Mouse (Mus musculus): ENCODE data around the gene Gxylt2. TPM values are rescaled to one million over a fixed set of nuclear protein-coding genes. Genes with fewer than 3 reads are reported as not detected.

Gene Gxylt2
- total and polyA plus RNA-seq, 3 experiments, result 0.22 TPM; not detected in 2

DNA sequence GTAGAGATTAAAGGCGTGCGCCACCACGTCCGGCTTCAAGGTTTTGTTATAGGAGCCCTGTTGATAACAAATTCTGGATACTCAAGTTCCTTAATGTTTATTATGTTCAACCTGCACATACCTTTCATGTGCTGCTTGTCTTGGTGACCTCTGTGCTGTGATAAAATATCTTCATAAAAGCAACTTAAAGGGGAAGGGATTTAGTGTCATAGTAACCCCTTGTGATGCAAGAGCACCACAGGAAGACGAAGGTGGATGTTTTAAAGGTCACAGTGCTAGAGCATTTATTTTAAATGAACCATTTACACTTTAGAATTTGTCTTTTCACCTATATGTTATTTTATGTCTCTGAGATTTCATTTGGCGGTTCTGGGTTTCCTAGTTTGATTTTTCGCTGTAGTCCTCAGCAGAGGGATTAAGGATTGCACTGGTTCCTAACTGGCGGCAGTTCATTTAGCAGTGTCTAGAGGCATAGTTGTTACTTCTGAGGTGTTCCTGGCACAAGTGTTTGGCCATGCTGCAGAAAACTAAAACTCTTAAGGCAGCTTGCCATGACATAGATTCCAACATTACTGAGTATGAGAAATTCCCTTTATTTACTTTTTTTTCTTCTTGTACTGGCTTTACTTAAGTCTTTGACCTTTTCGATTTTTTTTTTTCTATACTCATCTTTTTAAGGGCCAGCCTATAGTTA, 144.3 kb downstream of the Gxylt2 start:
- no peak for TF ChIP-seq GATA2 (IDR thresholded peaks at IDR 0.05; ENCODE audit: borderline replicate concordance, low read depth, low read length)
- no peak for TF ChIP-seq TAL1 (conservative IDR thresholded peaks at IDR 0.05; ENCODE audit: low read depth, low read length)
- TF ChIP-seq POLR2AphosphoS5 (IDR thresholded peaks at IDR 0.05; ENCODE audit: insufficient replicate concordance, low read depth, low read length), result no peak
- no peak for TF ChIP-seq GATA1 (IDR thresholded peaks at IDR 0.05; ENCODE audit: borderline replicate concordance, low read length)
- TF ChIP-seq CTCF (IDR thresholded peaks at IDR 0.05; ENCODE audit: low read depth, low read length), result no peak
- Histone ChIP-seq H3K4me1 (ENCODE audit: insufficient read depth, low read depth, low read length) (peaks cover 6% of the 10 kb centered on the region; the same call in 1 of the 2 replicates), H3K36me3 (replicated peaks) (peaks cover 76% of the 10 kb centered on the region), H3K4me3 (ENCODE audit: low read depth, low read length) (no peak overlapping the region), H3K9me3 (replicated peaks) (no peaks in the 10 kb centered on the region), H3K27me3 (ENCODE audit: insufficient read depth, low read length) (no peaks in the 10 kb centered on the region)
- ATAC-seq (ENCODE audit: extremely low read depth, insufficient number of reproducible peaks, low FRiP score, poor library complexity, severe bottlenecking) (no peak), DNase-seq (ENCODE audit: low spot score) (no peak)

DNA sequence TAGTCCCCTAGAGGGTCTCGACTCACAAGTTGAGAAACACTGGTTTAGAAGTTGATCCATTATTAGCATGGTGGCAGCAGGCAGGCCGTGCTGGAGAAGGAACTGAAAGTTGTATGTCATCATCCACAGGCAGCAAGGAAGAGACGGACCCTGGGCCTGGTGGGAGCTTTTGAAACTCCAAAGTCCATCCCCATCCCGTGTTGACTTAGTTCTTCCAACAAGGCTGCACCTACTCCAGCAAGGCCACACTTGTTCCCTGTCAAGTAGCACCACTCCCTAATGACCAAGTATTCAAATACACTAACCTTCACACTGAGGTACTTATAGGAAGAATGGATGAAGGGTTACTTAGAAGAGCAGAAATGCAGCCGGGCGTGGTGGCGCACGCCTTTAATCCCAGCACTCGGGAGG, 146.1 kb downstream of the Gxylt2 start:
- no peaks in the 10 kb centered on the region for H3K27me3 ChIP-seq (ENCODE audit: insufficient read depth, low read length)
- H3K36me3 ChIP-seq (replicated peaks), result peaks cover 82% of the 10 kb centered on the region
- H3K9me3 ChIP-seq (replicated peaks), result no peaks in the 10 kb centered on the region
- no peak for ATAC-seq (ENCODE audit: extremely low read depth, insufficient number of reproducible peaks, low FRiP score, poor library complexity, severe bottlenecking)
- no peak for DNase-seq (ENCODE audit: low spot score)
- H3K4me3 ChIP-seq (ENCODE audit: low read depth, low read length), result no peak overlapping the region
- TF ChIP-seq CTCF (IDR thresholded peaks at IDR 0.05; ENCODE audit: low read depth, low read length), result no peak
- peaks cover 6% of the 10 kb centered on the region; the same call in 1 of the 2 replicates for H3K4me1 ChIP-seq (ENCODE audit: insufficient read depth, low read depth, low read length)

DNA sequence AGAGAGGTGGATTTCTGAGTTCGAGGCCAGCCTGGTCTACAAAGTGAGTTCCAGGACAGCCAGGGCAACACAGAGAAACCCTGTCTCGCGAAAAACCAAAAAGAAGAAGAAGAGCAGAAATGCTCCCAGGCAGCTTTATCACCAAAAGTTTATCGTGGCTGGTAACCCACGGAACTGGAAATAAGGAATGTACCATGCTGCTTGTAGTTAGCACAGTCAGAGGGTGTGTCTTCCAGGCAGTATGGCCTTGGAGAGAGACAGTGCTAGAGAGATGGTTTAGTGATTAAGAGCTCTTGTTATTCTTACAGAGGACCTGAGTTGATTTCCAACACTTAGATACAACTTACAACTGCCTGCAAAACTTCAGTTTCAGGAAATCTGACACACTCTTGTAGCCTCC, 146.5 kb downstream of the Gxylt2 start:
- Histone ChIP-seq H3K36me3 (replicated peaks) (peaks cover 83% of the 10 kb centered on the region), H3K4me3 (ENCODE audit: low read depth, low read length) (no peak overlapping the region), H3K9me3 (replicated peaks) (no peaks in the 10 kb centered on the region), H3K4me1 (ENCODE audit: insufficient read depth, low read depth, low read length) (peaks cover 6% of the 10 kb centered on the region; the same call in 1 of the 2 replicates), H3K27me3 (ENCODE audit: insufficient read depth, low read length) (no peaks in the 10 kb centered on the region)
- ATAC-seq (ENCODE audit: extremely low read depth, insufficient number of reproducible peaks, low FRiP score, poor library complexity, severe bottlenecking) (no peak), DNase-seq (ENCODE audit: low spot score) (no peak)
- TF ChIP-seq GATA2 (IDR thresholded peaks at IDR 0.05; ENCODE audit: borderline replicate concordance, low read depth, low read length) (no peak), GATA1 (IDR thresholded peaks at IDR 0.05; ENCODE audit: borderline replicate concordance, low read length) (no peak), POLR2AphosphoS5 (IDR thresholded peaks at IDR 0.05; ENCODE audit: insufficient replicate concordance, low read depth, low read length) (no peak), TAL1 (conservative IDR thresholded peaks at IDR 0.05; ENCODE audit: low read depth, low read length) (no peak), CTCF (IDR thresholded peaks at IDR 0.05; ENCODE audit: low read depth, low read length) (no peak)

Other genes with a start within 250 kb of the Gxylt2 start
- gene Shq1, start 33.6 kb upstream of the Gxylt2 start, total RNA-seq (2014; fragmentation: Nextera tagmentation), result 9.8 and 12.5 TPM in 2 replicates
- gene Shq1, start 33.6 kb upstream of the Gxylt2 start, total RNA-seq (2017), result 17.8 and 19.7 TPM in 2 replicates
- gene Shq1, start 33.6 kb upstream of the Gxylt2 start, polyA plus RNA-seq (2012), result 16.6 and 19.6 TPM in 2 replicates
- 94.4 and 139 TPM in 2 replicates for gene Ppp4r2, start 128.9 kb downstream of the Gxylt2 start, total RNA-seq (2014; fragmentation: Nextera tagmentation)
- 86.0 and 111 TPM in 2 replicates for gene Ppp4r2, start 128.9 kb downstream of the Gxylt2 start, total RNA-seq (2017)
- 48.1 and 80.1 TPM in 2 replicates for gene Ppp4r2, start 128.9 kb downstream of the Gxylt2 start, polyA plus RNA-seq (2012)